8 mouse cellular contexts compared by ENCODE assay signal in the genomic region with DNA sequence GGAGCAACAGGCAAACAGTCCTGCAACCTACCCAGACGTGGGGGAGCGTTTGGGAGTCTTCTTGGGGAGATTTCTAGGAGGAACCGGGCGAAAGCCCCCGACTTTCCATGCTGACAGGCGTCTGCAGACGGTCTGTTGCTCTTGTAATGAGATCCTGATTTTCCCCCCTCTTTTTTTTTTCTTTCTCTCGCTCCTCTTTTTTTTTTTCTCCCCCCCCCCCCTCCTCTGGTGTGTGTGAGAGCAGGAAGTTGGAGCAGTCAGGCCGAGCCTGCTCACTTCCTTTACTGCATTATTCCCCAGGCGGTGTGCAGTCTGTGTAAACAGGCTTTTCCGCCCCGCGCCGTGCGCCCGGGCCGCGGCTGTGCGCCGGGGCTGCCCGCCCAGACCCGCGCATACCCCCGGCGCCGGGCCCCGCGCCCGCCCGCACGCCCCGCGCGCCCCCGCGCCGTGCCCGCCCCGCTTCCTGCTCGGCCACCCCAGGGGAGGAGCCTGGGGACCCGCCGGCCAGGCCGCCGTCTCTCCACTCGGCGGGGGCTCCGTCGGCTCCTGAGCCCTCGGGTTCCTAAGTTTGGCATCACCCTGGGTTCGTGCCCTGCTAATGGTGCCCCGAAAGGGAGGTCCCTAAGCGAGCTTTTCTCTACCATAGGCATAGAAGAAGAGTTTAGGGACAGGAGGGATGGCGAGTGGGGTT. TPM values are rescaled to one million over a fixed set of nuclear protein-coding genes. Genes with fewer than 3 reads are reported as not detected.
DNase-seq lines count a peak whose midpoint lies in the region; ATAC-seq and TF ChIP-seq lines count a peak whose summit lies in the region.

A gene (minus strand): TSS at position 415 of the 691 bp plus-strand sequence.

- ATAC-seq in intestine, embryonic 15.5 days: peak; percentile 89
- ATAC-seq in liver, postnatal 0 days: peak; percentile 73
- peak; percentile 81 for ATAC-seq in neural tube, embryonic 12.5 days (ENCODE audit: low FRiP score, low read depth)

- TF ChIP-seq POLR2A in brain, embryonic 14.5 days (IDR thresholded peaks at IDR 0.05; ENCODE audit: borderline replicate concordance, extremely low read depth, insufficient read depth, insufficient read length, poor library complexity, severe bottlenecking): 0 out of 2 replicates have a peak, but pooled peaks have one; percentile 7

- peak within 1 kb of the TSS; percentile 75 for H3K4me3 ChIP-seq in layer of hippocampus, adult 2 months
- peak within 1 kb of the TSS; percentile 74 for H3K4me3 ChIP-seq in intestine, embryonic 15.5 days (replicated peaks)
- peak within 1 kb of the TSS; percentile 68 for H3K4me3 ChIP-seq in liver, postnatal 0 days (ENCODE audit: low read depth, low read length)
- peak within 1 kb of the TSS; percentile 55 for H3K4me3 ChIP-seq in neural tube, embryonic 12.5 days

- peak within 1 kb of the TSS; percentile 98 for H3K4me2 ChIP-seq in intestine, embryonic 15.5 days (replicated peaks)
- H3K4me2 ChIP-seq in liver, postnatal 0 days (ENCODE audit: low read depth, low read length): peak within 1 kb of the TSS; percentile 86
- H3K4me2 ChIP-seq in neural tube, embryonic 12.5 days (replicated peaks): peak within 1 kb of the TSS; percentile 83

- no peak for TF ChIP-seq CTCF in layer of hippocampus, adult 2 months (conservative IDR thresholded peaks at IDR 0.05)
- TF ChIP-seq CTCF in brain, embryonic 14.5 days (IDR thresholded peaks at IDR 0.05; ENCODE audit: borderline replicate concordance, extremely low read depth, insufficient read depth, insufficient read length): no peak
- TF ChIP-seq CTCF in liver, postnatal 0 days (IDR thresholded peaks at IDR 0.05; ENCODE audit: low read depth): no peak

- whole genome bisulfite sequencing in intestine, embryonic 15.5 days: 1% methylated on average over 52 of the region's 53 CpGs
- WGBS in liver, postnatal 0 days (ENCODE audit: insufficient replicate concordance): 4% methylated on average over 51 of the region's 53 CpGs
- WGBS in neural tube, embryonic 12.5 days: under 1% methylated on average over 49 of the region's 53 CpGs

- TF ChIP-seq EP300 in liver, postnatal 0 days (IDR thresholded peaks at IDR 0.05; ENCODE audit: low read depth): no peak

- H3K27ac ChIP-seq in layer of hippocampus, adult 2 months: peak within 1 kb of the TSS; percentile 88
- peak within 1 kb of the TSS; percentile 90 for H3K27ac ChIP-seq in intestine, embryonic 15.5 days
- peak within 1 kb of the TSS; percentile 84 for H3K27ac ChIP-seq in liver, postnatal 0 days (ENCODE audit: low read depth)
- H3K27ac ChIP-seq in neural tube, embryonic 12.5 days: peak within 1 kb of the TSS; percentile 42; the same call in 1 of the 2 replicates

- DNase-seq in layer of hippocampus, adult 2 months (ENCODE audit: low spot score in 2 of 2): no peak
- no peak for DNase-seq in layer of hippocampus, postnatal 36 days
- peak; percentile 70 for DNase-seq in brain, embryonic 14.5 days (ENCODE audit: low read depth)
- DNase-seq in gonadal fat pad, adult 2 months (ENCODE audit: low read depth): no peak
- peak; percentile 49 for DNase-seq in liver, postnatal 0 days
- peak; percentile 79 for DNase-seq in thymus, postnatal 25 days

- no peaks in the 10 kb centered on the region for H3K9me3 ChIP-seq in intestine, embryonic 15.5 days
- 0 out of 2 replicates have a peak, but pooled peaks cover 2% of the 10 kb centered on the region for H3K9me3 ChIP-seq in liver, postnatal 0 days (ENCODE audit: low read length)
- no peaks in the 10 kb centered on the region for H3K9me3 ChIP-seq in neural tube, embryonic 12.5 days

- H3K27me3 ChIP-seq in intestine, embryonic 15.5 days (replicated peaks): peaks cover 3% of the 10 kb centered on the region; the same call in 1 of the 2 replicates
- H3K27me3 ChIP-seq in liver, postnatal 0 days (ENCODE audit: insufficient read depth, low read length): peaks cover 28% of the 10 kb centered on the region
- H3K27me3 ChIP-seq in neural tube, embryonic 12.5 days (replicated peaks): peaks cover 3% of the 10 kb centered on the region; the same call in 1 of the 2 replicates

- H3K36me3 ChIP-seq in intestine, embryonic 15.5 days: no peaks in the 10 kb centered on the region
- no peaks in the 10 kb centered on the region for H3K36me3 ChIP-seq in liver, postnatal 0 days (replicated peaks; ENCODE audit: insufficient read depth, low read length)
- H3K36me3 ChIP-seq in neural tube, embryonic 12.5 days: no peaks in the 10 kb centered on the region

- H3K9ac ChIP-seq in intestine, embryonic 15.5 days: peak within 1 kb of the TSS; percentile 81
- H3K9ac ChIP-seq in liver, postnatal 0 days (replicated peaks): peak within 1 kb of the TSS; percentile 70
- H3K9ac ChIP-seq in neural tube, embryonic 12.5 days: peak within 1 kb of the TSS; percentile 78

- 0 out of 2 replicates have a peak, but pooled peaks cover 5% of the 10 kb centered on the region for H3K4me1 ChIP-seq in intestine, embryonic 15.5 days (replicated peaks)
- H3K4me1 ChIP-seq in liver, postnatal 0 days (ENCODE audit: insufficient read depth): 0 out of 2 replicates have a peak, but pooled peaks cover 2% of the 10 kb centered on the region
- peaks cover 8% of the 10 kb centered on the region for H3K4me1 ChIP-seq in neural tube, embryonic 12.5 days

RNA-seq across cellular contexts. Expression of the gene that starts here (rescaled TPM):
- 1 to 10 TPM; 8.9 to 9.7 TPM for total RNA-seq in layer of hippocampus, adult 2 months (2021)
- total RNA-seq in layer of hippocampus, postnatal 36 days (2021): 1 to 10 TPM; 7.4 to 8.9 TPM
- polyA plus RNA-seq in brain, embryonic 14.5 days (2012; rRNA removed): 14.2 and 16.0 TPM in 2 replicates
- polyA plus RNA-seq in gonadal fat pad, adult 2 months (2012; rRNA removed): 20.7 and 25.0 TPM in 2 replicates
- polyA plus RNA-seq in intestine, embryonic 15.5 days (2015; fragmentation: Nextera tagmentation; extraction: Ambion mirVana): 21.9 and 22.3 TPM in 2 replicates
- 6.2 and 7.9 TPM in 2 replicates for polyA plus RNA-seq in liver, postnatal 0 days (2015; fragmentation: Nextera tagmentation; extraction: Ambion mirVana)
- polyA plus RNA-seq in neural tube, embryonic 12.5 days (2016; fragmentation: Nextera tagmentation; extraction: Ambion mirVana): 18.9 and 21.3 TPM in 2 replicates

Comparison
In these comparisons a context has a peak if more than half of its experiments do, and no peak if none do; other contexts are left out.
1. DNase-seq: peak in brain, embryonic 14.5 days (single experiment), liver, postnatal 0 days (single experiment) and thymus, postnatal 25 days (single experiment); none in layer of hippocampus, adult 2 months (0 of 2), layer of hippocampus, postnatal 36 days (0 of 2) and gonadal fat pad, adult 2 months (single experiment).
2. Peak in every context shown above with its lines, with median percentiles within 50 percentile points of each other: H3K27ac ChIP-seq, H3K4me3 ChIP-seq, ATAC-seq, H3K4me2 ChIP-seq and H3K9ac ChIP-seq.